Mouse (Mus musculus): ENCODE data around the gene Dctn3. TPM values are rescaled to one million over a fixed set of nuclear protein-coding genes. Genes with fewer than 3 reads are reported as not detected.
"Not testable (repeated sequence)": the region's sequence is repeated elsewhere in the genome, so short reads cannot be mapped to it uniquely, and the experiment has no call there.

Dctn3 gene
- polyA plus RNA-seq (2014; fragmentation: Nextera tagmentation; extraction: Ambion mirVana) = 123 and 124 TPM in 2 replicates

GRCm38 (mm10) chr4:41722918-41723351 is at the start of gene Dctn3:
Gene Dctn3, minus strand, starts transcription at chr4:41723170.
- Histone ChIP-seq H3K27ac (ENCODE audit: low read depth) (no peak within 1 kb of the TSS), H3K9me3 (ENCODE audit: control insufficient read depth, low read length) (no peaks in the 10 kb centered on the region), H3K9ac (ENCODE audit: low read length) (peak within 1 kb of the TSS; percentile 86), H3K4me1 (replicated peaks; ENCODE audit: control insufficient read depth, insufficient read depth, low read length) (peaks cover 7% of the 10 kb centered on the region; the same call in 1 of the 2 replicates), H3K4me3 (ENCODE audit: low read depth, low read length) (peak within 1 kb of the TSS; percentile 95), H3K4me2 (ENCODE audit: low read length) (peak within 1 kb of the TSS; percentile 92), H3K36me3 (ENCODE audit: control insufficient read depth, insufficient read depth, low read length) (peaks cover 25% of the 10 kb centered on the region), H3K27me3 (replicated peaks; ENCODE audit: control insufficient read depth, insufficient read depth, low read length) (peaks cover 43% of the 10 kb centered on the region)
- ATAC-seq (replicated peaks; ENCODE audit: low FRiP score, low TSS enrichment, low read depth) = peak; percentile 94
- peak; percentile 85 for DNase-seq (ENCODE audit: low spot score)
- WGBS = under 1% methylated on average over 27 of the region's 27 CpGs

DNA sequence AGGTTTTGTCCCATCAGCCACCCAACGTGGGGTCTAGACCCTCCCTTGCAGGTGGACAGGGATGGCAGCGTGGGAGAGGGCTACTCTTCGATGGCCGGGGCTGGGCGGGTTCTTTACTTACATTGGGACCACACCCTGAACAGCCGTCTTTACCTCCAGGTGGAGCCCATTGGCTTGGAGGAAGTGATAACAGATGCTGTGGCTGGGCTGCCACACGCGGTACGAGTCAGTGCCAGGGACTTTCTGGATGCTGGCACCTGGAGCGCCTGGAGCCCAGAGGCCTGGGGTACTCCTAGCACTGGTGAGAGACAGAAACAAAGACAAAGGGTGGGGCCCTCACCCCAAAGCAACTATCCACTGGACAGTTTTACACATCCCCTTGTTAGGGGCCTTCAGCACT is 44.3 kb upstream of the Dctn3 start:
- H3K36me3 ChIP-seq (ENCODE audit: control insufficient read depth, insufficient read depth, low read length); H3K4me1 ChIP-seq (replicated peaks; ENCODE audit: control insufficient read depth, insufficient read depth, low read length); H3K4me2 ChIP-seq (ENCODE audit: low read length); H3K4me3 ChIP-seq (ENCODE audit: low read depth, low read length); H3K27ac ChIP-seq (ENCODE audit: low read depth); ATAC-seq (replicated peaks; ENCODE audit: low FRiP score, low TSS enrichment, low read depth); H3K27me3 ChIP-seq (replicated peaks; ENCODE audit: control insufficient read depth, insufficient read depth, low read length); DNase-seq (ENCODE audit: low spot score); H3K9me3 ChIP-seq (ENCODE audit: control insufficient read depth, low read length); H3K9ac ChIP-seq (ENCODE audit: low read length): not testable (repeated sequence)
- 77% methylated on average over 10 of the region's 10 CpGs for WGBS

- not testable (repeated sequence) for H3K9me3 ChIP-seq (ENCODE audit: control insufficient read depth, low read length); H3K27me3 ChIP-seq (replicated peaks; ENCODE audit: control insufficient read depth, insufficient read depth, low read length); H3K27ac ChIP-seq (ENCODE audit: low read depth); H3K4me3 ChIP-seq (ENCODE audit: low read depth, low read length); H3K4me2 ChIP-seq (ENCODE audit: low read length); H3K9ac ChIP-seq (ENCODE audit: low read length); DNase-seq (ENCODE audit: low spot score); ATAC-seq (replicated peaks; ENCODE audit: low FRiP score, low TSS enrichment, low read depth)
- 67% methylated on average over 3 of the region's 6 CpGs for WGBS
- Histone ChIP-seq H3K36me3 (ENCODE audit: control insufficient read depth, insufficient read depth, low read length) (peaks cover 15% of the 10 kb centered on the region), H3K4me1 (replicated peaks; ENCODE audit: control insufficient read depth, insufficient read depth, low read length) (peaks cover 29% of the 10 kb centered on the region)
Observed at GRCm38 (mm10) chr4:41763176-41763575, 40.2 kb upstream of the Dctn3 start.

GRCm38 (mm10) chr4:41762688-41763114 is 39.7 kb upstream of the Dctn3 start:
- not testable (repeated sequence) for ATAC-seq (replicated peaks; ENCODE audit: low FRiP score, low TSS enrichment, low read depth); H3K9me3 ChIP-seq (ENCODE audit: control insufficient read depth, low read length); DNase-seq (ENCODE audit: low spot score); H3K27me3 ChIP-seq (replicated peaks; ENCODE audit: control insufficient read depth, insufficient read depth, low read length)
- peak overlapping the region; percentile 86 for H3K27ac ChIP-seq (ENCODE audit: low read depth)
- 42% methylated on average over 8 of the region's 8 CpGs for WGBS
- peaks cover 17% of the 10 kb centered on the region for H3K36me3 ChIP-seq (ENCODE audit: control insufficient read depth, insufficient read depth, low read length)
- H3K4me1 ChIP-seq (replicated peaks; ENCODE audit: control insufficient read depth, insufficient read depth, low read length) = peaks cover 29% of the 10 kb centered on the region
- peak overlapping the region; percentile 73 for H3K4me2 ChIP-seq (ENCODE audit: low read length)
- peak overlapping the region; percentile 49 for H3K4me3 ChIP-seq (ENCODE audit: low read depth, low read length)
- H3K9ac ChIP-seq (ENCODE audit: low read length) = peak overlapping the region; percentile 52; the same call in 1 of the 2 replicates

GRCm38 (mm10) chr4:41762099-41762687 is 39.2 kb upstream of the Dctn3 start:
- ATAC-seq (replicated peaks; ENCODE audit: low FRiP score, low TSS enrichment, low read depth) (peak; percentile 57; the same call in 1 of the 2 replicates), DNase-seq (ENCODE audit: low spot score) (no peak)
- Histone ChIP-seq H3K4me2 (ENCODE audit: low read length) (peak overlapping the region; percentile 73), H3K27ac (ENCODE audit: low read depth) (peak overlapping the region; percentile 86), H3K9me3 (ENCODE audit: control insufficient read depth, low read length) (no peaks in the 10 kb centered on the region), H3K9ac (ENCODE audit: low read length) (peak overlapping the region; percentile 52), H3K4me1 (replicated peaks; ENCODE audit: control insufficient read depth, insufficient read depth, low read length) (peaks cover 29% of the 10 kb centered on the region), H3K4me3 (ENCODE audit: low read depth, low read length) (peak overlapping the region; percentile 49), H3K36me3 (ENCODE audit: control insufficient read depth, insufficient read depth, low read length) (peaks cover 17% of the 10 kb centered on the region), H3K27me3 (replicated peaks; ENCODE audit: control insufficient read depth, insufficient read depth, low read length) (no peaks in the 10 kb centered on the region)
- 31% methylated on average over 8 of the region's 8 CpGs for WGBS

- Histone ChIP-seq H3K9ac (ENCODE audit: low read length) (peak overlapping the region; percentile 52), H3K4me1 (replicated peaks; ENCODE audit: control insufficient read depth, insufficient read depth, low read length) (peaks cover 29% of the 10 kb centered on the region), H3K4me2 (ENCODE audit: low read length) (peak overlapping the region; percentile 73), H3K36me3 (ENCODE audit: control insufficient read depth, insufficient read depth, low read length) (peaks cover 12% of the 10 kb centered on the region), H3K4me3 (ENCODE audit: low read depth, low read length) (peak overlapping the region; percentile 49), H3K27ac (ENCODE audit: low read depth) (peak overlapping the region; percentile 86), H3K27me3 (replicated peaks; ENCODE audit: control insufficient read depth, insufficient read depth, low read length) (no peaks in the 10 kb centered on the region), H3K9me3 (ENCODE audit: control insufficient read depth, low read length) (no peaks in the 10 kb centered on the region)
- ATAC-seq (replicated peaks; ENCODE audit: low FRiP score, low TSS enrichment, low read depth) (no peak), DNase-seq (ENCODE audit: low spot score) (no peak)
Observed at GRCm38 (mm10) chr4:41761680-41762079, 38.7 kb upstream of the Dctn3 start.

GRCm38 (mm10) chr4:41760911-41761310 is 37.9 kb upstream of the Dctn3 start:
- DNase-seq (ENCODE audit: low spot score) (no peak), ATAC-seq (replicated peaks; ENCODE audit: low FRiP score, low TSS enrichment, low read depth) (peak; percentile 16; the same call in 1 of the 2 replicates)
- Histone ChIP-seq H3K27me3 (replicated peaks; ENCODE audit: control insufficient read depth, insufficient read depth, low read length) (no peaks in the 10 kb centered on the region), H3K4me3 (ENCODE audit: low read depth, low read length) (peak overlapping the region; percentile 49), H3K9ac (ENCODE audit: low read length) (peak overlapping the region; percentile 52), H3K36me3 (ENCODE audit: control insufficient read depth, insufficient read depth, low read length) (peaks cover 10% of the 10 kb centered on the region; the same call in 1 of the 2 replicates), H3K4me1 (replicated peaks; ENCODE audit: control insufficient read depth, insufficient read depth, low read length) (peaks cover 35% of the 10 kb centered on the region), H3K9me3 (ENCODE audit: control insufficient read depth, low read length) (no peaks in the 10 kb centered on the region), H3K27ac (ENCODE audit: low read depth) (peak overlapping the region; percentile 86), H3K4me2 (ENCODE audit: low read length) (peak overlapping the region; percentile 73)
- WGBS = 64% methylated on average over 4 of the region's 4 CpGs

- ATAC-seq (replicated peaks; ENCODE audit: low FRiP score, low TSS enrichment, low read depth) (peak; percentile 90), DNase-seq (ENCODE audit: low spot score) (peak; percentile 88)
- Histone ChIP-seq H3K4me1 (replicated peaks; ENCODE audit: control insufficient read depth, insufficient read depth, low read length) (peaks cover 35% of the 10 kb centered on the region), H3K9me3 (ENCODE audit: control insufficient read depth, low read length) (no peaks in the 10 kb centered on the region), H3K27ac (ENCODE audit: low read depth) (peak overlapping the region; percentile 86), H3K36me3 (ENCODE audit: control insufficient read depth, insufficient read depth, low read length) (peaks cover 10% of the 10 kb centered on the region; the same call in 1 of the 2 replicates), H3K27me3 (replicated peaks; ENCODE audit: control insufficient read depth, insufficient read depth, low read length) (no peaks in the 10 kb centered on the region), H3K4me2 (ENCODE audit: low read length) (peak overlapping the region; percentile 73), H3K4me3 (ENCODE audit: low read depth, low read length) (peak overlapping the region; percentile 49), H3K9ac (ENCODE audit: low read length) (peak overlapping the region; percentile 52)
- WGBS = under 1% methylated on average over 15 of the region's 15 CpGs
Observed at GRCm38 (mm10) chr4:41760288-41760721, 37.3 kb upstream of the Dctn3 start.
